Mouse (Mus musculus) left cerebral cortex, adult 11 months (tissue): ENCODE data around the gene Tfrc.
"Not testable (repeated sequence)": the region's sequence is repeated elsewhere in the genome, so short reads cannot be mapped to it uniquely, and the experiment has no call there.

Source experiments
- DNase-seq: peaks from one replicate; pipeline ENCODE4 v3.0.0; 2022; ENCODE audit warnings: low spot score

The Tfrc gene

GRCm38 (mm10) chr16:32612052-32612451 lies 3.3 kb downstream of the Tfrc start:
- DNase-seq, result no peak

- no peak for DNase-seq
These were observed 4.6 kb downstream of the Tfrc start for GRCm38 (mm10) chr16:32613269-32613834.

GRCm38 (mm10) chr16:32614047-32614446 lies 5.3 kb downstream of the Tfrc start:
- no peak for DNase-seq

GRCm38 (mm10) chr16:32618946-32619345 lies 10.2 kb downstream of the Tfrc start:
- DNase-seq, result no peak

GRCm38 (mm10) chr16:32628140-32628539 lies 19.4 kb downstream of the Tfrc start:
- no peak for DNase-seq

- no peak for DNase-seq
These were observed 23.7 kb downstream of the Tfrc start for GRCm38 (mm10) chr16:32632328-32632824.

GRCm38 (mm10) chr16:32633486-32634012 lies 24.8 kb downstream of the Tfrc start:
- DNase-seq, result no peak

GRCm38 (mm10) chr16:32634183-32634582 lies 25.5 kb downstream of the Tfrc start:
- DNase-seq, result no peak

- no peak for DNase-seq
These were observed 26.6 kb downstream of the Tfrc start for GRCm38 (mm10) chr16:32635314-32635713.

- no peak for DNase-seq
These were observed 27.6 kb downstream of the Tfrc start for GRCm38 (mm10) chr16:32636331-32636730.

GRCm38 (mm10) chr16:32636871-32637521 lies 28.3 kb downstream of the Tfrc start:
- no peak for DNase-seq

GRCm38 (mm10) chr16:32638476-32638875 lies 29.8 kb downstream of the Tfrc start:
- DNase-seq, result peak; percentile 72

GRCm38 (mm10) chr16:32640096-32640495 lies 31.4 kb downstream of the Tfrc start:
- no peak for DNase-seq

- not testable (repeated sequence) for DNase-seq
These were observed 32.0 kb downstream of the Tfrc start for GRCm38 (mm10) chr16:32640683-32641082.

- no peak for DNase-seq
These were observed 32.9 kb downstream of the Tfrc start for GRCm38 (mm10) chr16:32641440-32642219.

GRCm38 (mm10) chr16:32642280-32642679 lies 33.6 kb downstream of the Tfrc start:
- no peak for DNase-seq

- DNase-seq, result peak; percentile 77
These were observed 34.9 kb downstream of the Tfrc start, which contains the start of gene Tnk2 for GRCm38 (mm10) chr16:32643661-32644061. Gene Tnk2, plus strand, starts transcription at chr16:32643874.

- DNase-seq, result no peak
These were observed 35.5 kb downstream of the Tfrc start for GRCm38 (mm10) chr16:32644069-32644800.

- DNase-seq, result no peak
These were observed 36.1 kb downstream of the Tfrc start for GRCm38 (mm10) chr16:32644801-32645170.

- no peak for DNase-seq
These were observed 36.7 kb downstream of the Tfrc start for GRCm38 (mm10) chr16:32645361-32645914.

- no peak for DNase-seq
These were observed 37.3 kb downstream of the Tfrc start for GRCm38 (mm10) chr16:32646014-32646413.

GRCm38 (mm10) chr16:32647712-32648111 lies 39.0 kb downstream of the Tfrc start:
- no peak for DNase-seq
